Mouse (Mus musculus) testis, adult 2 months (tissue): Measurements from ENCODE around the gene Asb15.

ENCODE experiments used
- CTCF ChIP-seq: fragments of 200-500 bp; IDR thresholded peaks from 2 replicates; pipeline ENCODE4 v1.5.1; 2012; ENCODE audit warnings: low read depth, mild to moderate bottlenecking, inconsistent platforms, low read length, moderate library complexity; ENCODE audit not compliant: control insufficient read depth, insufficient read depth, insufficient replicate concordance
- POLR2A ChIP-seq: fragments of 200-500 bp; IDR thresholded peaks from 2 replicates; pipeline ENCODE4 v1.6.1; 2012; ENCODE audit warnings: low read depth, mild to moderate bottlenecking, inconsistent platforms, low read length, moderate library complexity; ENCODE audit not compliant: control insufficient read depth

DNA sequence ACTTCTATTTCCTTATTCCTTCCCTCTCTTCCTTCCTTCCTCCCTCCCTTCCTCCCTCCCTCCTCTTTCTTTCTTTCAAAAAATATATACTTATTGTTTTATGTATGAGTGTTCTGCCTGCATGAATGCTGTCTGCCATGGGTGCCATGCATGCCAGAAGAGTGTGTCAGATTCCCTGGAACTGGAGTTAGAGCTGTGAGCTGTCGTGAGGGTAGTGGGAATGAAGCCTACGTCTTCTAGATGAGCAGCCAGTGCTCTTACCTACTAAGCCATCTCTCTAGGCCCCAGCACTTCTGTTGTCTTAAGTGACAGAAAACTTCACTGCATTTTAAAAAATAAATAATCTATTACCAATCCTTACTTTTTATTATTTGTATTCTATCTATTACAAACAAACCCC lies 93.0 kb downstream of the Asb15 start:
- TF ChIP-seq POLR2A (no peak), CTCF (no peak)
